Mouse (Mus musculus): Measurements from ENCODE around the gene Kars. TPM values are rescaled to one million over a fixed set of nuclear protein-coding genes. Genes with fewer than 3 reads are reported as not detected.

Gene Kars
- polyA plus RNA-seq, 1 experiment from 2014 or later = 194 TPM

DNA sequence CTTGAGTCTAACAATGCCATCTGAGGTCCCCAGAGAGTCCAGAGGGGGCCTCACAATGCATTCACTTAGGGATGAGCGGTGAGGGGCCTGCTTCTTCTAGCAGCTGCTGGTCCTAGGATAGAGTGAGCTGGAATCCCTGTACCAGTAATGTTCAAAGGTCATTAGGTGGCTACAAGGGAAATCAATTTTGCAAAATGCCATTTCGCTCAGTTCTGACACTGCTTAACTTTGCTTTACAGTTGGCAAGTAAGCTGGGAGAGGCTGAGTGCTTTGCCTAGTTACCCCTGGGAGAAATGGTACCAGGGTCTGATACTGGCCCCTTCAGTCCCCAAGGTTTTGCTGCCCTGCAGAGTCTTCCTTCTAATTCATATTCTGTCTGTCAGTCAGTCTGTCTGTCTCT lies 35.4 kb downstream of the Kars start:
- no peak overlapping the region for H3K4me2 ChIP-seq (replicated peaks)
- H3K27me3 ChIP-seq = no peaks in the 10 kb centered on the region
- H3K27ac ChIP-seq (replicated peaks) = no peak overlapping the region
- no peak for ATAC-seq (ENCODE audit: low FRiP score, low read depth)
- H3K4me3 ChIP-seq = no peak overlapping the region
- 94% methylated on average over 2 of the region's 2 CpGs for WGBS
- H3K9me3 ChIP-seq = no peaks in the 10 kb centered on the region
- no peaks in the 10 kb centered on the region for H3K4me1 ChIP-seq
- no peak overlapping the region for H3K9ac ChIP-seq (replicated peaks)
- peaks cover 54% of the 10 kb centered on the region for H3K36me3 ChIP-seq

GRCm38 (mm10) chr8:111974138-111974537 lies 37.0 kb downstream of the Kars start:
- Histone ChIP-seq H3K4me1 (no peaks in the 10 kb centered on the region), H3K9ac (replicated peaks) (no peak overlapping the region), H3K4me2 (replicated peaks) (no peak overlapping the region), H3K9me3 (no peaks in the 10 kb centered on the region), H3K27ac (replicated peaks) (no peak overlapping the region), H3K4me3 (no peak overlapping the region), H3K27me3 (no peaks in the 10 kb centered on the region), H3K36me3 (peaks cover 56% of the 10 kb centered on the region)
- ATAC-seq (ENCODE audit: low FRiP score, low read depth) = no peak
- 97% methylated on average over 12 of the region's 12 CpGs for WGBS

DNA sequence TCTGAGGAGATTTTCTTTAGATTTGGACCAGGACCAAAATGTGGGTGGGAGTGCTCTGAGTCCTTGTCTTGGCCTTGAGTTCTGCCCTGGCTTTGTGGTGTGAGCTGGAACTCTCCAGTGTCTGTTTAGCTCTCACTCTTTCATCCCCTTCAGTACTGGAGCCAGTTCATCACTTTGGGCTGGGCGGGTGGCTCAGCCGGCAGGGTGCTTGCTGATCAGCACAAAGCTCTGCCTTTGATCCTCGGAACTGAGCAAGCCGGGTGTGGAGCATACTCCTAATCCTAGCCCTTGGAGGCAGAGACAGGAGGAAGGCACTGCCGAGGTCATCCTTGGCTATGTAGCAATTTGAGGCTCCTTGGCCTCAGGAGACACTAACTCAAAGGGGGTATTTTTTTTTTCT lies 42.1 kb downstream of the Kars start:
- peaks cover 18% of the 10 kb centered on the region for H3K36me3 ChIP-seq
- no peak overlapping the region for H3K9ac ChIP-seq (replicated peaks)
- ATAC-seq (ENCODE audit: low FRiP score, low read depth) = no peak
- no peak overlapping the region for H3K4me3 ChIP-seq
- H3K4me2 ChIP-seq (replicated peaks) = no peak overlapping the region
- 17% methylated on average over 5 of the region's 5 CpGs for WGBS
- H3K27me3 ChIP-seq = no peaks in the 10 kb centered on the region
- H3K27ac ChIP-seq (replicated peaks) = 0 out of 2 replicates have a peak overlapping the region, but pooled peaks have one; percentile 3
- no peaks in the 10 kb centered on the region for H3K4me1 ChIP-seq
- no peaks in the 10 kb centered on the region for H3K9me3 ChIP-seq

DNA sequence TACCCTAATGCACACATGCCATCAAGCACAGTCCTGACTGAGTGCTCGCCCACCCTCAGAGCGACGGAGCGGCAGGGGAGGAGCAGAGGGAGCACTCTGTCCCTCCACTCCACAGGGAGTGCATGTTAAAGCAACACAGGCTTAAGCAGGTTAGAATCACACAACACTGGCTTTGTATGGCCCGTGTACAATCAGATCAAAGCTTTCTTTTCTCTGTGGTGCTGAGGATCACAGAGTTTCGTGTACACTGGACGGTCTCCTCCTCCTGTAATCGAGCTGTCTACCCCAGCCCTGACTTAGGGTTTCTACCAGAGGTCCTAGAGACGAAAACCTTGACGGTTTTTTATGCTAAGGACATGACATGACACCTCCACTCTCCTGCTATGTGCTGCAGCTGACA lies 42.6 kb downstream of the Kars start:
- Histone ChIP-seq H3K4me2 (replicated peaks) (no peak overlapping the region), H3K4me1 (no peaks in the 10 kb centered on the region), H3K27ac (replicated peaks) (0 out of 2 replicates have a peak overlapping the region, but pooled peaks have one; percentile 3), H3K27me3 (no peaks in the 10 kb centered on the region), H3K9ac (replicated peaks) (no peak overlapping the region), H3K9me3 (no peaks in the 10 kb centered on the region), H3K36me3 (peaks cover 14% of the 10 kb centered on the region), H3K4me3 (no peak overlapping the region)
- 79% methylated on average over 10 of the region's 10 CpGs for WGBS
- no peak for ATAC-seq (ENCODE audit: low FRiP score, low read depth)

- no peak overlapping the region for H3K9ac ChIP-seq (replicated peaks)
- no peaks in the 10 kb centered on the region for H3K27me3 ChIP-seq
- peaks cover 7% of the 10 kb centered on the region for H3K36me3 ChIP-seq
- 90% methylated on average over 5 of the region's 5 CpGs for WGBS
- H3K4me3 ChIP-seq = no peak overlapping the region
- ATAC-seq (ENCODE audit: low FRiP score, low read depth) = no peak
- H3K27ac ChIP-seq (replicated peaks) = no peak overlapping the region
- no peaks in the 10 kb centered on the region for H3K4me1 ChIP-seq
- no peak overlapping the region for H3K4me2 ChIP-seq (replicated peaks)
- no peaks in the 10 kb centered on the region for H3K9me3 ChIP-seq
Observed at GRCm38 (mm10) chr8:111967246-111967870, 43.8 kb downstream of the Kars start.

GRCm38 (mm10) chr8:111964849-111965561 lies 46.1 kb downstream of the Kars start:
- no peak overlapping the region for H3K4me3 ChIP-seq
- H3K4me2 ChIP-seq (replicated peaks) = no peak overlapping the region
- no peaks in the 10 kb centered on the region for H3K9me3 ChIP-seq
- no peak for ATAC-seq (ENCODE audit: low FRiP score, low read depth)
- H3K27me3 ChIP-seq = no peaks in the 10 kb centered on the region
- no peaks in the 10 kb centered on the region for H3K36me3 ChIP-seq
- H3K9ac ChIP-seq (replicated peaks) = no peak overlapping the region
- H3K4me1 ChIP-seq = no peaks in the 10 kb centered on the region
- no peak overlapping the region for H3K27ac ChIP-seq (replicated peaks)
- WGBS = 83% methylated on average over 7 of the region's 7 CpGs

DNA sequence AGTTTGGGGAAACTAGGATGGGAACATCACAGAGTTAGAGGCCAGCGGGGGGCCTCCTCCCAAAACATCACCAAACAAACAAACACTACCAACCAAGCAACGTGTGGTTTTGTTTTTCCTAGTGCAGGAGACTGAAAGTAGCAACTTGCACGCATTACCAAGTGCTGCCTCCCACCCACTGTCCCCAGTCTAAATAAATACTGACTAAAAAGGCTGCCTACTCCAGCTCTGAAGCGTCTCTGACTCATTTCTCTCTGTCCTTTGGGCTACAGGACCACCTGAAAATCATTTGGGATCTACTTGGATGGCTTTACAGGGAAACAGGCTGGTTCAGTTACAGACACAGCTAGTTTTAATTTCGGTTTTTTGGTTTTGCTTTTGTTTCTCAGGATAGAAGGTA lies 46.8 kb downstream of the Kars start:
- Histone ChIP-seq H3K36me3 (peaks cover 4% of the 10 kb centered on the region; the same call in 1 of the 2 replicates), H3K4me2 (replicated peaks) (no peak overlapping the region), H3K27me3 (no peaks in the 10 kb centered on the region), H3K4me1 (no peaks in the 10 kb centered on the region), H3K9me3 (no peaks in the 10 kb centered on the region), H3K27ac (replicated peaks) (no peak overlapping the region), H3K4me3 (no peak overlapping the region), H3K9ac (replicated peaks) (no peak overlapping the region)
- ATAC-seq (ENCODE audit: low FRiP score, low read depth) = no peak
- WGBS = 71% methylated on average over 5 of the region's 5 CpGs

- WGBS = 77% methylated on average over 4 of the region's 4 CpGs
- no peaks in the 10 kb centered on the region for H3K27me3 ChIP-seq
- H3K4me2 ChIP-seq (replicated peaks) = no peak overlapping the region
- H3K27ac ChIP-seq (replicated peaks) = no peak overlapping the region
- ATAC-seq (ENCODE audit: low FRiP score, low read depth) = no peak
- no peak overlapping the region for H3K4me3 ChIP-seq
- H3K4me1 ChIP-seq = no peaks in the 10 kb centered on the region
- H3K9me3 ChIP-seq = no peaks in the 10 kb centered on the region
- peaks cover 9% of the 10 kb centered on the region; the same call in 1 of the 2 replicates for H3K36me3 ChIP-seq
- no peak overlapping the region for H3K9ac ChIP-seq (replicated peaks)
Observed at GRCm38 (mm10) chr8:111963546-111963945, 47.6 kb downstream of the Kars start.

DNA sequence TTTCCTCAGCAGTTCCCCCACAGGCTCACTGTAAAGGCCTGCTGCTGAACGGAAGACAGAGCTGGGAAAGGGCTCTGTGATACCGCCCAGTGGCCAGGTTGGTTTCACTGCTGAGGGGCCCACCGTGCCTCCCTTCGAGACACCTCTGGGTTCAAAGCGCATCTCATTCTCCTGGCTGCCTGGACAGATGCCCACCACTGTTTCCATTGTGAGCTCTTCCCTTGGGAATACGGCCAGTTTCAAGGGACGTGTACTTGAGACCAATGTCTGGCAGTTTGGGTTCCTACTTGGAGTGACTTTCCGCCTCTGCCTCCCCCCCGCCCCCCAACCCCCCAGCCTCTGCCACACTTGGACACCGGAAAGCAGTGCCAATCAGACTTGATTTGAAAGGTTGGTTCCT lies 48.0 kb downstream of the Kars start:
- Histone ChIP-seq H3K9ac (replicated peaks) (no peak overlapping the region), H3K4me2 (replicated peaks) (no peak overlapping the region), H3K9me3 (no peaks in the 10 kb centered on the region), H3K4me3 (no peak overlapping the region), H3K4me1 (no peaks in the 10 kb centered on the region), H3K27me3 (no peaks in the 10 kb centered on the region), H3K27ac (replicated peaks) (no peak overlapping the region), H3K36me3 (peaks cover 9% of the 10 kb centered on the region; the same call in 1 of the 2 replicates)
- WGBS = 68% methylated on average over 10 of the region's 10 CpGs
- no peak for ATAC-seq (ENCODE audit: low FRiP score, low read depth)

- WGBS = 88% methylated on average over 1 of the region's 1 CpGs
- Histone ChIP-seq H3K36me3 (peaks cover 14% of the 10 kb centered on the region; the same call in 1 of the 2 replicates), H3K4me3 (no peak overlapping the region), H3K4me1 (no peaks in the 10 kb centered on the region), H3K9me3 (no peaks in the 10 kb centered on the region), H3K27ac (replicated peaks) (no peak overlapping the region), H3K9ac (replicated peaks) (no peak overlapping the region), H3K27me3 (no peaks in the 10 kb centered on the region), H3K4me2 (replicated peaks) (no peak overlapping the region)
- no peak for ATAC-seq (ENCODE audit: low FRiP score, low read depth)
Observed at GRCm38 (mm10) chr8:111962589-111962988, 48.5 kb downstream of the Kars start.

DNA sequence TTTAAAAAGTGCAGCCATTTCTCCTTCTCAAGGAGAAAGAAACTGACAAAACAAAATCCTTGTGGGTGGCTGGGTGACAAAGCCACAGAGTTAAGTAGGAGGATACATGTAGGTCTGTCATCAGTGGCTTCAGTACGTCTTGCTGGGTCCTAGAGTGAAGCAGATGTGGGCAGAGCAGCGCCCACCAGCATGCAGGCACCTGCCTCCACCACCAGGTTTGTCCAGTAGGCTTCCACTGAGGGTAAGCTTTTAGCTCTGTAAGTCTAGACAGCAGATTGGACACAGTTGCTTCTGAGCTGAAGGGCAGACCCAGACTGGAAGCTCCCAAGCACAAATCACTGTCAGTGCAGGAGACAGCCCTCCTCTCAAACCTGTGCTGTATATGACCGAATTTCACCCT lies 49.8 kb downstream of the Kars start:
- Histone ChIP-seq H3K9ac (replicated peaks) (no peak overlapping the region), H3K36me3 (peaks cover 27% of the 10 kb centered on the region), H3K9me3 (no peaks in the 10 kb centered on the region), H3K4me2 (replicated peaks) (no peak overlapping the region), H3K27me3 (no peaks in the 10 kb centered on the region), H3K4me1 (no peaks in the 10 kb centered on the region), H3K27ac (replicated peaks) (no peak overlapping the region), H3K4me3 (no peak overlapping the region)
- no peak for ATAC-seq (ENCODE audit: low FRiP score, low read depth)
- 68% methylated on average over 3 of the region's 3 CpGs for WGBS

DNA sequence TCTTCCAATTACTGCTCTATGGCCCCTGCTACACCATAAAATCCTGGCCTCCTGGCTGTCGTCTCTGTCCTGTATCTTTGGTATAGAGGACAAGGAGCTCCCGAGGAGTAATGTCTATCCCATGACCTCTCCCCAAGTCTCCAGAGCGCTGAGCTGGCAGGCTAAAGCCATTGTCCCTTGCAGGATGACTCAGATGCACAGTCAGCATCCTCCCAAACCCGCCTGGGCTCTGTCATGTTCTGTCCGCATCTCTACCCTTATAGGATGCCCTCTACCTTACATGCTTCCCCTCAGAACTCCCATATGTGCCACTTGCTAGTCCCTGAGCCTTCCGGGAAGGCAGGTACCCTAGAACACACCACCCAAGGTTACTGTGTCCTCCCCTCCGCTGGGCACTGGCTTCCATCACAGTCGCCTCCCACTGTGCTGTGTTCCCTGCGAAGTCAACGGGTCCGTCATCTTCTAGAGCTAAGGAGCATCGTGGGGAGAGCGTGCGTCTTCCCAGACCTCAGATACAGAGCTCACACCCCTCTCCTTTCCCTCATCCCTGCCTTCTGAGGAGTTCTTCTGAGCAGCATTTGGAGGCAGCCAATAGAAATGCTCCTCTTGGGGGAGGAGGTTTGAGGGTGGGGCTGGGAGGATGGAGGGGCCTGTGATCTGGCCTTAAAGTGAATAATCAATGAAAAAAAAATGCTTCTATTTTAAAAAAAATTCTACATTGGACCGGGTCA lies 50.4 kb downstream of the Kars start:
- Histone ChIP-seq H3K27me3 (no peaks in the 10 kb centered on the region), H3K4me3 (no peak overlapping the region), H3K9me3 (no peaks in the 10 kb centered on the region), H3K36me3 (peaks cover 31% of the 10 kb centered on the region), H3K27ac (replicated peaks) (no peak overlapping the region), H3K4me2 (replicated peaks) (no peak overlapping the region), H3K4me1 (no peaks in the 10 kb centered on the region), H3K9ac (replicated peaks) (no peak overlapping the region)
- no peak for ATAC-seq (ENCODE audit: low FRiP score, low read depth)
- 78% methylated on average over 15 of the region's 15 CpGs for WGBS
